Mouse (Mus musculus) liver, postnatal 0 days (tissue): ENCODE measurements around the gene Krtap4-7. TPM values are rescaled to one million over a fixed set of nuclear protein-coding genes. Genes with fewer than 3 reads are reported as not detected.
"Not testable (repeated sequence)": the region's sequence is repeated elsewhere in the genome, so short reads cannot be mapped to it uniquely, and the experiment has no call there.

Source experiments
- ATAC-seq: fragments of 200-750 bp; cut with Nextera tagmentation; 2 replicates; pipeline ENCODE4 v1.8.0; 2017; ENCODE audit warnings: mild to moderate bottlenecking, moderate library complexity
- DNase-seq: peaks from one replicate; pipeline ENCODE4 v3.0.0-alpha.2; 2016
- H3K27ac ChIP-seq: fragments of 300-500 bp; sonication (generic); 2 replicates; pipeline ENCODE4 v1.5.1; 2014; ENCODE audit warnings: antibody characterized with exemption, moderate library complexity, mild to moderate bottlenecking, low read depth
- H3K27me3 ChIP-seq: fragments of 300-500 bp; sonication (generic); 2 replicates; pipeline ENCODE4 v1.6.1; 2014; ENCODE audit warnings: low read length, control low read depth, mixed read lengths; ENCODE audit not compliant: insufficient read depth
- H3K36me3 ChIP-seq: fragments of 300-500 bp; sonication (generic); replicated peaks from 2 replicates; pipeline ENCODE4 v1.6.1; 2014; ENCODE audit warnings: mild to moderate bottlenecking, control low read depth, low read length, moderate library complexity, mixed read lengths; ENCODE audit not compliant: insufficient read depth
- H3K4me1 ChIP-seq: fragments of 300-500 bp; sonication (generic); 2 replicates; pipeline ENCODE4 v1.6.1; 2014; ENCODE audit warnings: antibody characterized with exemption, mild to moderate bottlenecking, control low read depth; ENCODE audit not compliant: insufficient read depth
- H3K4me2 ChIP-seq: fragments of 300-500 bp; sonication (generic); 2 replicates; pipeline ENCODE4 v1.6.1; 2014; ENCODE audit warnings: low read depth, mild to moderate bottlenecking, low read length, moderate library complexity, mixed read lengths
- H3K4me3 ChIP-seq: fragments of 300-500 bp; sonication (generic); 2 replicates; pipeline ENCODE4 v1.5.1; 2014; ENCODE audit warnings: low read depth, low read length
- H3K9ac ChIP-seq: fragments of 300-500 bp; sonication (generic); replicated peaks from 2 replicates; pipeline ENCODE4 v1.6.1; 2014; ENCODE audit warnings: mild to moderate bottlenecking, moderate library complexity
- H3K9me3 ChIP-seq: fragments of 300-500 bp; sonication (generic); 2 replicates; pipeline ENCODE4 v1.6.1; 2016; ENCODE audit warnings: mild to moderate bottlenecking, control low read depth, low read length, mixed read lengths
- CTCF ChIP-seq: sonication (generic); IDR thresholded peaks from 2 replicates; pipeline ENCODE4 v1.5.1; 2016; ENCODE audit warnings: antibody characterized with exemption, low read depth
- EP300 ChIP-seq: IDR thresholded peaks from 2 replicates; pipeline ENCODE4 v1.6.1; 2016; ENCODE audit warnings: antibody characterized with exemption, low read depth, mild to moderate bottlenecking
- WGBS: fragments of 180-500 bp; shearing (Covaris S2); extraction: QIAGEN DNeasy Blood & Tissue Kit; methylation state at CpG from one replicate; pipeline ENCODE4 v1.1.7; 2014; ENCODE audit not compliant: insufficient replicate concordance; 5-methylcytosine and 5-hydroxymethylcytosine counted together
- polyA plus RNA-seq: library from polyadenylated mRNA; unstranded; fragments of >200 nt; fragmentation: Nextera tagmentation; extraction: Ambion mirVana; gene quantifications from 2 replicates; pipeline ENCODE4 v1.2.1, GENCODE M21; 2015

Gene Krtap4-7
- polyA plus RNA-seq, result not detected in 2 replicates

DNA sequence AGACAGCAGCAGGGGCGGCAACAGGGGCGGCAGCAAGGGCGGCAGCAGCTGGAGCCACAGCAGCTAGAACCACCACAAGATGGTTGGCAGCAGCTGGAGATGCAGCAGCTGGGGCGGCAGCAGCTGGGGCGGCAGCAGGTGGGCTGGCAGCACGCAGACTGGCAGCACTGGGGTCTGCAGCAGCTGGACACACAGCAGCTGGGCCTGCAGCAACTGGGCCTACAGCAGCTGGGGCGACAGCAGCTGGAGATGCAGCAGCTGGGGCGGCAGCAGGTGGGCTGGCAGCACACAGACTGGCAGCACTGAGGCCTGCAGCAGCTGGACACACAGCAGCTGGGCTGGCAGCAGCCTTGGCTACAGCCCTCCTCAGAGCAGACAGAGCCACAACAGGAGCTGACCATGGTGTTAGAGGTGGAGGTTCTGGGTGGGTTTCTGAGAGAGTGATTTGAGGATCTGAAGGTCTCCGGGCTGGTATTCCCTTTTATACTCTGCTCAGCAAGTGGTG lies at the start of gene Krtap4-7:
Gene Krtap4-7 (minus strand): TSS at position 455 of the 505 bp plus-strand sequence.
- H3K9ac ChIP-seq, H3K36me3 ChIP-seq, DNase-seq, H3K27ac ChIP-seq, H3K4me1 ChIP-seq, H3K9me3 ChIP-seq, H3K27me3 ChIP-seq, H3K4me3 ChIP-seq, H3K4me2 ChIP-seq, ATAC-seq: not testable (repeated sequence)
- WGBS, result 75% methylated on average over 9 of the region's 9 CpGs

DNA sequence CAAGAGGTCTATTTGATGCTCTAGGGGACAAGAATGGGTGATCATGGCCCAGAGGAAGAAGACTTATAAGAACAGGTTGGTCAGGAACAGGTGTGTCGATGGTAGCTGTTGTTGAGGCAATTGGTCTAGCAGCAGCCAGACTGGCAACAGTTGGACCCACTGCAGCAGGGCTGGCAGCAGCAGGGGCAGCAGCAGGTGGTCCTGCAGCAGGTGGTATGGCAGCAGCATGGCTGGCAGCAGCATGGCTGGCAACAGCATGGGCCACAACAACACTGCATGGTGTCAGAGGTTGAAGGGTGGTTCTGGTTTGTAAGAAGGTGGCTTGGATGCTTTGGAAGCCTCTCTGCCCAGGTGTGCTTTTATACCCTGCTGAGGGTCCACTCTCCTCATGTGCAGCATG lies 46.6 kb upstream of the Krtap4-7 start, which contains the start of gene Gm14190:
Gene Gm14190 (minus strand): TSS at position 278 of the 400 bp plus-strand sequence.
- H3K4me1 ChIP-seq, result no peaks in the 10 kb centered on the region
- no peak within 1 kb of the TSS for H3K4me3 ChIP-seq
- 79% methylated on average over 1 of the region's 1 CpGs for WGBS
- H3K27me3 ChIP-seq, result no peaks in the 10 kb centered on the region
- TF ChIP-seq CTCF (no peak), EP300 (no peak)
- H3K4me2 ChIP-seq, result no peak within 1 kb of the TSS
- no peak within 1 kb of the TSS for H3K27ac ChIP-seq
- ATAC-seq (no peak), DNase-seq (no peak)
- H3K9ac ChIP-seq, result no peak within 1 kb of the TSS
- no peaks in the 10 kb centered on the region for H3K9me3 ChIP-seq
- H3K36me3 ChIP-seq, result no peaks in the 10 kb centered on the region

DNA sequence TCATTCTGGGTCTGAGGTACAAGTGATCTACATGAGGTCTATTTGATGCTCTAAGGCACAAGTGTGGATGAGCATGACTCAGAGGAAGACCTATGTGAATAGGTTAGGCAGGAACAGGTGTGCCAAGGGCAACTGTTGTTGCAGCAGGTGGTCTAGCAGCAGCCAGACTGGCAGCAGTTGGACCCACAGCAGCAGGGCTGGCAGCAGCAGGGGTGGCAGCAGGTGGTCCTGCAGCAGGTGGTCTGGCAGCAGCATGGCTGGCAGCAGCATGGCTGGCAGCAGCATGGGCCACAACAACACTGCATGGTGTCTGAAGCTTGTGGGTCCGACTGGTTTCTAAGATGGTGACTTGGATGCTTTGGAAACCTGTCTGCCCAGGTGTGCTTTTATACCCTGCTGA lies 41.3 kb upstream of the Krtap4-7 start:
- H3K9ac ChIP-seq, H3K4me1 ChIP-seq, H3K4me3 ChIP-seq, DNase-seq, H3K9me3 ChIP-seq, H3K4me2 ChIP-seq, H3K27ac ChIP-seq, ATAC-seq, H3K36me3 ChIP-seq, H3K27me3 ChIP-seq: not testable (repeated sequence)
- whole genome bisulfite sequencing, result 59% methylated on average over 1 of the region's 1 CpGs

DNA sequence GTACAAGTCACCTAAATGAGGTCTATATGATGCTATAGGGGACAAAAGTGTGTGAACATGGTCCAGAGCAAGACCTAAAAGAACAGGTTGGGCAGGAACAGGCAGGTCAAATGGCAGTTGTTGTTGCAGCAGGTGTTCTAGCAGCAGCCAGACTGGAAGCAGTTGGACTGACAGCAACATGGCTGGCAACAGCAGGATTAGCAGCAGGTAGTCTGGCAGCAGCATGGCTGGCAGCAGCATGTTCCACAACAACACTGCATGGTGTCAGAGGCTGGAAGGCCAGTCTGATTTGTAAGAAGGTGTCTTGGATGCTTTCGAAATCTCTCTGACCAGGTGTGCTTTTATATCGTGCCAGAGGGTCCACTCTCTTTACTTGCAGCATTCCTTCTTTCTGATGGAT lies 39.6 kb upstream of the Krtap4-7 start:
- TF ChIP-seq CTCF, result no peak
- TF ChIP-seq EP300, result no peak
- no peaks in the 10 kb centered on the region for H3K4me1 ChIP-seq
- no peak overlapping the region for H3K4me2 ChIP-seq
- H3K36me3 ChIP-seq, result no peaks in the 10 kb centered on the region
- H3K4me3 ChIP-seq, result no peak overlapping the region
- no peak overlapping the region for H3K9ac ChIP-seq
- H3K27ac ChIP-seq, result no peak overlapping the region
- H3K27me3 ChIP-seq, result no peaks in the 10 kb centered on the region
- no peaks in the 10 kb centered on the region for H3K9me3 ChIP-seq
- DNase-seq, result no peak
- ATAC-seq, result no peak
- 66% methylated on average over 2 of the region's 2 CpGs for WGBS

DNA sequence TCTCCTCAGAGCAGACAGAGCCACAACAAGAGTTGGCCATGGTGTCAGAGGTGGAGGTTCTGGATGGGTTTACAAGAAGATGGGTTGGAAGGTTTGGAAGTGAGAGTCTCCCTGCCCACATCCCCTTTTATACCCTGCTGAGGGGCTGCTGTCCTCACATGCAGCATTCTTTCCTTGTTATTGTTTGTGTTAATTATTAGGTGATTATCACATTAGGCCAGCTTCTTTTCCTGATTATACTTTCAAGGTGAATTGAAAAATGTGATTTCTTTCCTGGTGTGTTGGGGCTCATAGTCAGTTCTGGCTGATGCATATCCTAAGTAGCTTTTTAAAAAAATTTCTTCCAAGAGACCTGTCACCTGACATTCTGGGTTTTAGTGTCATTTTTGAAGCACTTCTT lies 22.0 kb upstream of the Krtap4-7 start, which contains the start of gene Krtap4-6:
Gene Krtap4-6 (minus strand): TSS at position 101 of the 400 bp plus-strand sequence.
- Histone ChIP-seq H3K36me3 (no peaks in the 10 kb centered on the region), H3K27me3 (no peaks in the 10 kb centered on the region), H3K9ac (no peak within 1 kb of the TSS), H3K27ac (no peak within 1 kb of the TSS), H3K4me2 (no peak within 1 kb of the TSS), H3K9me3 (no peaks in the 10 kb centered on the region), H3K4me3 (no peak within 1 kb of the TSS), H3K4me1 (no peaks in the 10 kb centered on the region)
- DNase-seq (no peak), ATAC-seq (no peak)
- TF ChIP-seq CTCF (no peak), EP300 (no peak)

DNA sequence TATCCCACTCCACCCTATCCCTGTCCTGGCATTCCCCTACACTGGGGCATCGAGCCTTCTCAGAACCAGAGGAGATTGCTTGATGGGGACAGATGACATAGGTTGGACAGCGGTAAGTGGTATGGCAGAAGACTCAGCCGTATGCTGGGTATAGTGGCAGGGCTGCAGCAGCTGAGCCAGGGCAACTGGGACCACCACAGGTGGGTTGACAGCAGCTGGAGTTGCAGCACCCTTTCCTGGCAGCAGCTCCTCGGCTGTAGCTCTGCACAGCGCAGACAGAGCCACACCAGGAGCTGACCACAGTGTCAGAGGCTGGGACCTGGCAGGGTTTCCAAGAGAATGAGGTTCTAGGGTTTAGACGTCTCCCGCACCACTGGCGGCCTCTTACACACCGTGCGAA lies 18.9 kb upstream of the Krtap4-7 start:
- no peaks in the 10 kb centered on the region for H3K4me1 ChIP-seq
- H3K4me3 ChIP-seq, result no peak overlapping the region
- no peaks in the 10 kb centered on the region for H3K27me3 ChIP-seq
- H3K36me3 ChIP-seq, result no peaks in the 10 kb centered on the region
- WGBS, result 78% methylated on average over 10 of the region's 10 CpGs
- no peak overlapping the region for H3K27ac ChIP-seq
- no peak overlapping the region for H3K4me2 ChIP-seq
- no peak overlapping the region for H3K9ac ChIP-seq
- H3K9me3 ChIP-seq, result no peaks in the 10 kb centered on the region
- TF ChIP-seq CTCF, result no peak
- TF ChIP-seq EP300, result no peak
- DNase-seq, result no peak
- ATAC-seq, result no peak

DNA sequence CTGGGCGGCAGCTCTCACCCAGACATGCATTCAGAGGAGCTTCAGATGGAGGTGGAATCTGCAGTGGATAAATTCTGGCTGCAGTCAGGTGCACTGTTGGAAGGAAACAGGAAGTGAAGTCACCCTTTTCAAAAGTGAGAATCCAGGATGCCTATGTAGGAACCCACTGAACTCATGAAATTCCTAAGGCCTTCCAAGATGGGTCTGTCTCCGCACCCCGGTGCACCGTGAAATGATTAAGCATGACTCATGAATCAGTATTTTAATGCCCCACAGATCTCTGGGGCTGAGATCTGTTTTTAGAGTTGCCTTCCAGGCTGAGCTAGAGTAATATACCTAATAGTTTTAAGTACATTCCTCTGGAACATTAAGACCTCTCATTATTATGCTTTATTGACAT lies 15.4 kb upstream of the Krtap4-7 start:
- H3K9me3 ChIP-seq, result no peaks in the 10 kb centered on the region
- TF ChIP-seq CTCF (no peak), EP300 (no peak)
- H3K4me3 ChIP-seq, result no peak overlapping the region
- no peak overlapping the region for H3K9ac ChIP-seq
- H3K36me3 ChIP-seq, result no peaks in the 10 kb centered on the region
- no peak overlapping the region for H3K27ac ChIP-seq
- ATAC-seq (no peak), DNase-seq (no peak)
- no peak overlapping the region for H3K4me2 ChIP-seq
- no peaks in the 10 kb centered on the region for H3K4me1 ChIP-seq
- 80% methylated on average over 4 of the region's 4 CpGs for WGBS
- no peaks in the 10 kb centered on the region for H3K27me3 ChIP-seq

DNA sequence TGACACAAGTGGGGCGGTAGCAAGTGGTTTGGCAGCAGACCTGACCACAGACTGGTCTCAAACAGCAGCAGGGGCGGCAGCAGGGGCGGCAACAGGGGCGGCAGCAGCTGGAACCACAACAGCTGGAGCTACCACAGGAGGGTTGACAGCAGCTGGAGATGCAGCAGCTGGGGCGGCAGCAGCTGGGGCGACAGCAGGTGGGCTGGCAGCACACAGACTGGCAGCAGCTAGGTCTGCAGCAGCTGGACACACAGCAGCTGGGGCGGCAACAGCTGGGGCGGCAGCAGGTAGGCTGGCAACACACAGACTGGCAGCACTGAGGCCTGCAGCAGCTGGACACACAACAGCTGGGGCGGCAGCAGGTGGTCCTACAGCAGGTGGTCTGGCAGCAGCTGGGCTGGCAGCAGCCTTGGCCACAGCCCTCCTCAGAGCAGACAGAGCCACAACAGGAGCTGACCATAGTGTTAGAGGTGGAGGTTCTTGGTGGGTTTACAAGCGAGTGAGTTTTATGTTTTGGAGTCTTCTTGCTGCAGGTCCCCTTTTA lies 14.7 kb upstream of the Krtap4-7 start, which contains the start of gene Gm11563:
Gene Gm11563 (minus strand): TSS at position 494 of the 544 bp plus-strand sequence.
- WGBS, result 60% methylated on average over 10 of the region's 10 CpGs

More for the DNA sequence above, 14.7 kb upstream of the Krtap4-7 start, which contains the start of gene Gm11563:
- not testable (repeated sequence) for H3K4me3 ChIP-seq, H3K4me1 ChIP-seq, H3K4me2 ChIP-seq, H3K9ac ChIP-seq, H3K36me3 ChIP-seq, H3K27ac ChIP-seq, DNase-seq, H3K27me3 ChIP-seq, H3K9me3 ChIP-seq, ATAC-seq
